Mouse (Mus musculus): ENCODE measurements around the gene Etv4. TPM values are rescaled to one million over a fixed set of nuclear protein-coding genes. Genes with fewer than 3 reads are reported as not detected.

The Etv4 gene
- total RNA-seq, 1 experiment from 2014 or later: not detected

DNA sequence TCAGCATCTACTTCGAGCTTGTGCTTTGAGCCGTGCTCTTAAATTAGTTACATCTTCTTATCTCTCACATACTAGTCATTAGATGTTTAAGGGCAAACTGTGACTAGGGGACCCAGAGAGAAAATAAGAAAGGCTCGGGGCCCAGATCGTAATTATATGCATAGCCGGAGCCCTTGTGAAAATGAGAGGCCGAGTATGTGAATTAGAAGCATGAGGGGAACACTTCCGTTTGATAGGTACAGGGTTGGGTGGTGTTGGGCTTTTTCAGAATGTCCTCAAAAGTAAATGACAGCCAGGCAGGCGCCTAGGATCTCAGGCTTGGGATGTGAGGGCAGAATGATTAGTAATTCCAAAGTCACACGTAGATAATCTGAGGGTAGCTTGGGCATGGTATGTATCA lies 51.6 kb downstream of the Etv4 start:
- ATAC-seq (ENCODE audit: extremely low read depth, insufficient number of reproducible peaks, low FRiP score, poor library complexity, severe bottlenecking): no peak

- ATAC-seq (ENCODE audit: extremely low read depth, insufficient number of reproducible peaks, low FRiP score, poor library complexity, severe bottlenecking): peak; percentile 98
Measured at GRCm38 (mm10) chr11:101732518-101733440, 52.4 kb downstream of the Etv4 start, which contains the start of gene Dhx8. Gene Dhx8 (plus strand): TSS chr11:101732919.

DNA sequence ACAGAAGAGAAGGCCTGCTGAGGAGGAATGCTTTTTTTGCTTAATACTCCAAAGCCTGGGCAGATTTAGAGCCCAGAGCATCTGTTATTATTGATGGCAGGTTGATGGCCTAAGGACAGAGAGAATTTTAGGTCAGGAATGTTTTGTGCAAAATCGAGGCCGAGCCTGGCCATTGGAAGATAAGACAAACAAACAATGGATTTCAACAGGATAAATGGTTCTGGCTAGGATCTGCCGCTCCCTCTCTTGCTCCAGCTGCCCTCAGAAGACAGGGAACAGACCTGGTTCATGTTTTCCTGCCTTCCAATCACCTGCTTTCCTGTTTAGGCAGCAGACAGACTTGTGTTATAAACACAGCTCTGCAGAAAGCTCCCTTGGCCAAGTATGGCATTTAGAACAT lies 55.9 kb downstream of the Etv4 start:
- ATAC-seq (ENCODE audit: extremely low read depth, insufficient number of reproducible peaks, low FRiP score, poor library complexity, severe bottlenecking): no peak

GRCm38 (mm10) chr11:101726765-101727164 lies 58.4 kb downstream of the Etv4 start:
- no peak for ATAC-seq (ENCODE audit: extremely low read depth, insufficient number of reproducible peaks, low FRiP score, poor library complexity, severe bottlenecking)

DNA sequence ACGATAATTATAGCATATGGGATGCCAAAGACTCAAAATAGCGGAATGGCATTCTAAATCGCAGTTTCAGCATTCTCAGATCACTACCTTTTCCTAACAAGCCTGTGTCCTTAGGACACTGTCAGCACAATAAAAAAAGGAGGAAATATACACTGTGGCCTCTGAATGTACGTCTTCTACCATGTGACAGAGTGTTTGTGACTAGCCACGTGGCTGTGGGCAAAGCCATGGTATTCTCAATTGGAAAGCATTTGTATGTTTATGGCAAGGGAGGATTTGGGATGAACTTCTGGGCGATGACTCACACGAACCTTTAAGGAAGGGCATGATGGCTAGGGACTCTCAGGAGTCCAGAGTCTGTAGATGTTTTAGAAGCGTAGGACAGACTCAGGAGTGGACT lies 60.1 kb downstream of the Etv4 start:
- ATAC-seq (ENCODE audit: extremely low read depth, insufficient number of reproducible peaks, low FRiP score, poor library complexity, severe bottlenecking): no peak

GRCm38 (mm10) chr11:101719986-101720520 lies 65.1 kb downstream of the Etv4 start:
- ATAC-seq (ENCODE audit: extremely low read depth, insufficient number of reproducible peaks, low FRiP score, poor library complexity, severe bottlenecking): no peak

Other genes starting within 250 kb of the Etv4 start
- gene Brca1, start 233.4 kb downstream of the Etv4 start, total RNA-seq (2017): 4.8 and 5.6 TPM in 2 replicates
- 166 and 171 TPM in 2 replicates for gene Nbr1, start 233.2 kb downstream of the Etv4 start, total RNA-seq (2017)
- gene Tmem106a, start 203.1 kb downstream of the Etv4 start, total RNA-seq (2017): 6.9 and 7.2 TPM in 2 replicates
- not detected in 2 replicates for gene Gm11634, start 186.1 kb downstream of the Etv4 start, total RNA-seq (2017)
- 20.4 and 31.3 TPM in 2 replicates for gene Rdm1, start 158.2 kb downstream of the Etv4 start, total RNA-seq (2017)
- 2.2 and 2.7 TPM in 2 replicates for gene Arl4d, start 119.8 kb downstream of the Etv4 start, total RNA-seq (2017)
- gene Dhx8, start 52.5 kb downstream of the Etv4 start, total RNA-seq (2017): 60.8 and 61.8 TPM in 2 replicates
- gene Meox1, start 109.0 kb upstream of the Etv4 start, total RNA-seq (2017): not detected in 2 replicates
- gene Sost, start 181.6 kb upstream of the Etv4 start, total RNA-seq (2017): not detected in 2 replicates
- not detected in 2 replicates for gene Cfap97d1, start 198.9 kb upstream of the Etv4 start, total RNA-seq (2017)
- 9.5 and 12.0 TPM in 2 replicates for gene Dusp3, start 201.6 kb upstream of the Etv4 start, total RNA-seq (2017)
- not detected in 2 replicates for gene Mpp3, start 243.1 kb upstream of the Etv4 start, total RNA-seq (2017)

All from neutrophil, adult 5-6 weeks (primary cell).